Mouse (Mus musculus): ENCODE results near the gene Gm17455. TPM values are rescaled to one million over a fixed set of nuclear protein-coding genes. Genes with fewer than 3 reads are reported as not detected.

Gene Gm17455
- total RNA-seq (2021) = not detected
- long read RNA-seq, experiment 1 = 0 reads
- long read RNA-seq, experiment 2 = 0 reads

- DNase-seq (ENCODE audit: low spot score) = no peak
Measured at GRCm38 (mm10) chr10:60399449-60399848, at the start of gene Gm17455. Gene Gm17455, plus strand, starts transcription at chr10:60399726.

GRCm38 (mm10) chr10:60350077-60350804 is 49.3 kb upstream of the Gm17455 start:
- no peak for DNase-seq (ENCODE audit: low spot score)

GRCm38 (mm10) chr10:60350805-60351167 is 48.7 kb upstream of the Gm17455 start:
- DNase-seq (ENCODE audit: low spot score) = peak; percentile 94

GRCm38 (mm10) chr10:60351248-60351647 is 48.3 kb upstream of the Gm17455 start:
- no peak for DNase-seq (ENCODE audit: low spot score)

- peak; percentile 82 for DNase-seq (ENCODE audit: low spot score)
Measured at GRCm38 (mm10) chr10:60351761-60352455, 47.6 kb upstream of the Gm17455 start.

- no peak for DNase-seq (ENCODE audit: low spot score)
Measured at GRCm38 (mm10) chr10:60353241-60354002, 46.1 kb upstream of the Gm17455 start.

- DNase-seq (ENCODE audit: low spot score) = no peak
Measured at GRCm38 (mm10) chr10:60354003-60354325, 45.6 kb upstream of the Gm17455 start.

GRCm38 (mm10) chr10:60354881-60355677 is 44.4 kb upstream of the Gm17455 start:
- peak; percentile 67 for DNase-seq (ENCODE audit: low spot score)

- peak; percentile 91 for DNase-seq (ENCODE audit: low spot score)
Measured at GRCm38 (mm10) chr10:60357441-60357840, 42.1 kb upstream of the Gm17455 start.

GRCm38 (mm10) chr10:60357901-60358300 is 41.6 kb upstream of the Gm17455 start:
- DNase-seq (ENCODE audit: low spot score) = no peak

GRCm38 (mm10) chr10:60358776-60359175 is 40.8 kb upstream of the Gm17455 start:
- DNase-seq (ENCODE audit: low spot score) = no peak

GRCm38 (mm10) chr10:60361615-60362309 is 37.8 kb upstream of the Gm17455 start:
- no peak for DNase-seq (ENCODE audit: low spot score)

GRCm38 (mm10) chr10:60362310-60362628 is 37.3 kb upstream of the Gm17455 start:
- no peak for DNase-seq (ENCODE audit: low spot score)

- no peak for DNase-seq (ENCODE audit: low spot score)
Measured at GRCm38 (mm10) chr10:60363426-60363825, 36.1 kb upstream of the Gm17455 start.

GRCm38 (mm10) chr10:60367145-60367544 is 32.4 kb upstream of the Gm17455 start:
- DNase-seq (ENCODE audit: low spot score) = no peak

- no peak for DNase-seq (ENCODE audit: low spot score)
Measured at GRCm38 (mm10) chr10:60367904-60368303, 31.6 kb upstream of the Gm17455 start.

- no peak for DNase-seq (ENCODE audit: low spot score)
Measured at GRCm38 (mm10) chr10:60369405-60369804, 30.1 kb upstream of the Gm17455 start.

- no peak for DNase-seq (ENCODE audit: low spot score)
Measured at GRCm38 (mm10) chr10:60370098-60370497, 29.4 kb upstream of the Gm17455 start.

GRCm38 (mm10) chr10:60370601-60371061 is 28.9 kb upstream of the Gm17455 start:
- no peak for DNase-seq (ENCODE audit: low spot score)

GRCm38 (mm10) chr10:60371596-60372386 is 27.7 kb upstream of the Gm17455 start:
- peak; percentile 28 for DNase-seq (ENCODE audit: low spot score)

All from gastrocnemius, adult 18-20 months (tissue).